Mouse (Mus musculus) MEL (cell line): ENCODE measurements around the gene Ece2.

Experiments
- CHD1 ChIP-seq: IDR thresholded peaks from 2 replicates; pipeline ENCODE4 v1.6.1; 2012; ENCODE audit warnings: low read depth, mild to moderate bottlenecking, inconsistent platforms, low read length, improper control_type of control experiment
- CHD2 ChIP-seq: IDR thresholded peaks from 2 replicates; pipeline ENCODE4 v1.6.1; 2011; ENCODE audit warnings: low read length, improper control_type of control experiment
- CTCF ChIP-seq, 3 experiments: IDR thresholded peaks in 2 of 3; conservative IDR thresholded peaks in 1 of 3; 2 replicates each; pipeline ENCODE4 v1.5.1; 2011 to 2012; ENCODE audit warnings: low read length in 3 of 3, low read depth in 2 of 3, mild to moderate bottlenecking in 2 of 3, improper control_type of control experiment in 1 of 3, inconsistent platforms in 1 of 3, mixed read lengths in 1 of 3, moderate library complexity in 1 of 3; ENCODE audit not compliant: control insufficient read depth in 1 of 3, insufficient read depth in 1 of 3, poor library complexity in 1 of 3, severe bottlenecking in 1 of 3
- E2F4 ChIP-seq: IDR thresholded peaks from 2 replicates; pipeline ENCODE4 v1.6.1; 2011; ENCODE audit warnings: low read depth, low read length, improper control_type of control experiment, borderline replicate concordance
- MAFK ChIP-seq: IDR thresholded peaks from 2 replicates; pipeline ENCODE4 v1.6.1; 2011; ENCODE audit warnings: low read depth, mild to moderate bottlenecking, low read length, improper control_type of control experiment, borderline replicate concordance
- MAX ChIP-seq: IDR thresholded peaks from 2 replicates; pipeline ENCODE4 v1.6.1; 2011; ENCODE audit warnings: low read length, improper control_type of control experiment
- MYC ChIP-seq: IDR thresholded peaks from 2 replicates; pipeline ENCODE4 v1.6.1; 2011; ENCODE audit warnings: low read depth, mild to moderate bottlenecking, low read length, improper control_type of control experiment, moderate library complexity
- NRF1 ChIP-seq: IDR thresholded peaks from 2 replicates; pipeline ENCODE4 v1.6.1; 2014; ENCODE audit warnings: low read depth, mild to moderate bottlenecking, inconsistent platforms, low read length, improper control_type of control experiment, moderate library complexity; ENCODE audit not compliant: poor library complexity, insufficient read depth, severe bottlenecking
- RAD21 ChIP-seq: IDR thresholded peaks from 2 replicates; pipeline ENCODE4 v1.6.1; 2011; ENCODE audit warnings: mild to moderate bottlenecking, low read depth, low read length, improper control_type of control experiment
- UBTF ChIP-seq: IDR thresholded peaks from 2 replicates; pipeline ENCODE4 v1.6.1; 2012; ENCODE audit warnings: low read depth, mild to moderate bottlenecking, inconsistent platforms, low read length, improper control_type of control experiment, moderate library complexity, borderline replicate concordance; ENCODE audit not compliant: insufficient read depth
- USF2 ChIP-seq, 2 experiments: IDR thresholded peaks; 2 replicates each; pipeline ENCODE4 v1.6.1; 2011 to 2012; ENCODE audit warnings: improper control_type of control experiment in 2 of 2, low read length in 2 of 2, borderline replicate concordance in 1 of 2, inconsistent platforms in 1 of 2, low read depth in 1 of 2, mild to moderate bottlenecking in 1 of 2; ENCODE audit not compliant: insufficient read depth in 1 of 2

DNA sequence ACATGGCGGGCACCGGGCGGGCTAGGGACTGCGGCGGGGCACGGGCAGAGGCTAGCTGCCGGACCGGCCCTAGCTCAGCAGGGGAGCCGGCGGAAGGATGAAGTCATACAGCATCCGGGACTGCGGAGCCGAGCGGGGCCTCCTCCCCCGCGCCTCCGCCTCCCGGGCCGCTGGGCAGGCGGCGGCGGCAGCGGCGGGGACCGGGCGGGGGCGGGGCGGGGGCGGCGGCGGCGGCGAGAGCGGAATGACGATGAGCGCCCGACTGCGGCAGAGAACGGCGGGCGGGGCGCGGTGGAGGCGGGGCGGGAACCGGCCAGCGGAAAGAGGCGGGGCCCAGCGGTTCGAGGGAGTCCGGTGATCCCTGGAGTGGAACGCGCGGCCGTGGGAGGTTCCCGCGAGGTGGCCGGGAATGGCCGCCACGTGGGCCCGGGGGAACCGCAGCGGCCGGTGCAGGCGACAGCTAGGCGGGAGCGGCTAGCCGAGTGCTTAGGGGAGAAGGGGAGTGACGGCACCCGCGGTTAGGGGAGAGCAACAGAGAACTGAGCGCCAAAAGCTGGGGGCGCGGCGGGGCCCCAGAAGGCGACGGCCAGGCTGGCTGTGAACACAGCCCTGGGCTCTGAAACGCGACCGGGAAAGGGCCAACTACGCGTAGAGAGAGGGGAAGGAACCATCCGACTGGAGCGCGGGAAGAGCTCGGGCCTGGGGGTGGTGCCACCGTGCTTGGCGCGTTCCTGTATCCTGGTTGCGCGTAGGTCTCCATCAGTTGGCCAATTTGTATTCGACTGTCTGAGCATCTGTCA lies 8.2 kb upstream of the Ece2 start, which contains the start of gene Camk2n2:
- TF ChIP-seq MYC (no peak), CTCF (IDR thresholded peaks at IDR 0.05 in 2 of 3, conservative IDR thresholded peaks at IDR 0.05 in 1 of 3; ENCODE audit: control insufficient read depth in 1 of 3, insufficient read depth in 1 of 3, low read depth in 2 of 3, low read length in 3 of 3, poor library complexity in 1 of 3, severe bottlenecking in 1 of 3) (no peak), MAFK (no peak), MAX (peak; percentile 45; the same call in 1 of the 2 replicates), CHD2 (no peak), CHD1 (no peak), USF2 (IDR thresholded peaks at IDR 0.05; ENCODE audit: borderline replicate concordance in 1 of 2, insufficient read depth in 1 of 2, low read depth in 1 of 2, low read length in 2 of 2) (no peak), NRF1 (no peak), UBTF (no peak), RAD21 (no peak), E2F4 (peak; percentile 76; the same call in 1 of the 2 replicates)
